Mouse (Mus musculus) neutrophil, adult 83 days (primary cell): ENCODE data around the gene Vmn2r39. TPM values are rescaled to one million over a fixed set of nuclear protein-coding genes. Genes with fewer than 3 reads are reported as not detected.

ENCODE experiments used
- total RNA-seq, 2 experiments: library from RNA; stranded (reverse); gene quantifications; one replicate each; pipeline ENCODE4 v1.2.4; 2023

Vmn2r39 gene
- total RNA-seq: not detected

DNA sequence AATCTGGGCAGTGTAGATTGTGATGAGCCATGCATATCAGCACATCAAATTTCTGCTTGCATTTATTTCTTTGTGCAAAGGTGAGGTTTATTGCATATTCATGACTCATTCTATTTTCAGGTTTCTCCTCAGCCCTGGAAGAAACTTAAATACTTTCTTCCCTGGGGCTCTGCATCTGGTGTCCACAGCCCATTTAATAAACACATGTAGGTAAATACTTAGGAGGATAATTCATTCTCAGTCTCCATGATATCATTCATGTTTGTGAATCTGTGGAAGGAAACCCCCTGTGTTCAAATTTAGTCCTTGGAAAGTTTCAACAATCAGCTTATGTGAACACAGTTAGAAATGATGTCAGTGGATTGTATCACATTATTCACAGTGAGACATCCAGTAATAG, at the start of gene Vmn2r39:
Vmn2r39 (minus strand) TSS at position 101 of the 400 bp plus-strand sequence.

Other genes with a start within 250 kb of the Vmn2r39 start
- not detected for gene Vmn2r40, start 99.4 kb downstream of the Vmn2r39 start, total RNA-seq
- gene Vmn2r38, start 67.1 kb upstream of the Vmn2r39 start, total RNA-seq: not detected
- not detected for gene Vmn2r37, start 192.9 kb upstream of the Vmn2r39 start, total RNA-seq